Mouse (Mus musculus): ENCODE data around the gene Cd68.
"Not testable (repeated sequence)": the region's sequence is repeated elsewhere in the genome, so short reads cannot be mapped to it uniquely, and the experiment has no call there.

Gene Cd68

DNA sequence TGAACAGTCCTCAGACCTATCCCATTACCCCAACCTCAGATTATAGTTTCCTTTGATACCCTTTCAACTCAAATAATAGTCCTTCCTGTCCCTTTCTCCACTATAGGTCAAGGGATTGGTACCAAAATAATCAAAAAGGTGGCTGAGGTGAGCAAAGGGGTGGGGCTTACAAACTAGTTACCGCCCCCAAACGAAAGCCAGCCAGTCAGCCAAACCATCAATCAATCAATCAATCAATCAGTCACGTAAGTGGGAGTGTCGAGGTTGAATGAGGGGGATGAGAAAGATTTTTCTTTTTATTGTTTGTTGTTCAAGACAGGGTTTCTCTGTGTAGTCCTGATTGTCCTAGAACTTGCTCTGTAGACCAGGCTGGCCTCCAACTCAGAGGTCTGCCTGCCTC is 42.9 kb downstream of the Cd68 start:
- DNase-seq (ENCODE audit: low spot score): no peak

DNA sequence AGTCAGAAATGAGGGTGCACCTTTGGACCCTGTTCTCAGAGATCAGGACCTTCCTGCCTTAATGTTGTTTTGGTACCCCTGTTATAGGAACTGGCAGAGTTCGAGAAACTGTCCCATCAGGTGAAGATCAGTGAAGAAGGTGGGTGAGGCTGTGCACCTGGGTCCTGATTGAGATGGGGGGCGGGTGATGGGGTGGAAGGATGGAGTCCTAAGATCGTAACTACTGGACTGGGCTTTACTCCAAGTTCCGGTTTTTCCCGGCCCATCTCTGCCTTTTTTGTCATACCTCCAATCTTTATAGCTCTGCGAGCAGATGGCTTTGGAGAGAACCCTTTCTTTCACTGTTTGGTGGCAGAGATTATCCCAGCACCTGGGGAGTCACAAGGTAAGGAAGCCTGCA is 43.5 kb downstream of the Cd68 start:
- no peak for DNase-seq (ENCODE audit: low spot score)

DNA sequence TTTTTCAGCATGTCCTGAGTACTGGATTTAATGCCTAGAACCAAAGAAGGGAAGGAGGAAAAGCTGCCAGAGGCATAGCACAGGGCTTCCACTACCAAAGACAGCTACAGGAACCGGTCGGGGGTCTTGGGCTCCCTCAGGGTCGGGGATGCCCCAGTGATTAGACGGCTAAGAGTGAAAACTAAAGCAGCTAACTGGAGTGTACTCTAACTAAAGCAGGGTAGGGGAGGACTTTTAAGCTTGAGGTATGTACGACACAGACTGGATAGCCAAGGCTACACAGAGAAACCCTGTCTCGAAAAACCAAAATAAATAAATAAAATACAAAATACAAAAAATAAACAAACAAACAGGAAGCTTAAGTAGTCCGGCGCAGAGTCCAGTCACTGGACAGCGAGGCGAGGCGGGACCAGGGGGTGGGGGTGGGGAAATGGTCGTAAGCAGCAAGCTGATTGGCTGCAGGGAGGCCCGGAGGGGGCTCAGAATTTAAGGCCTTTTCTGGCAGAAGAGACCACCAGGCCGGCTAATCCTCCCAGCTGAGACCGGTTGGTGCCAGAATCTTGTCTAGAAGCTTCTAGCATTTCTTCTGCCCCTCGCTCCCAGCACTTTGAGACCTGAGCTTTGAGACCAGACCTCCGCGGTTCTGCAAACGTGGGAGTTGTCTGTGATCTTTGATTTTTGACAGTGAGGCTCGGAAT is 44.2 kb downstream of the Cd68 start, which contains the start of gene Sat2:
Gene Sat2, plus strand, starts transcription at position 454 of the 698 bp plus-strand sequence.
- DNase-seq (ENCODE audit: low spot score): no peak

GRCm38 (mm10) chr11:69620394-69621081 is 45.4 kb downstream of the Cd68 start:
- no peak for DNase-seq (ENCODE audit: low spot score)

DNA sequence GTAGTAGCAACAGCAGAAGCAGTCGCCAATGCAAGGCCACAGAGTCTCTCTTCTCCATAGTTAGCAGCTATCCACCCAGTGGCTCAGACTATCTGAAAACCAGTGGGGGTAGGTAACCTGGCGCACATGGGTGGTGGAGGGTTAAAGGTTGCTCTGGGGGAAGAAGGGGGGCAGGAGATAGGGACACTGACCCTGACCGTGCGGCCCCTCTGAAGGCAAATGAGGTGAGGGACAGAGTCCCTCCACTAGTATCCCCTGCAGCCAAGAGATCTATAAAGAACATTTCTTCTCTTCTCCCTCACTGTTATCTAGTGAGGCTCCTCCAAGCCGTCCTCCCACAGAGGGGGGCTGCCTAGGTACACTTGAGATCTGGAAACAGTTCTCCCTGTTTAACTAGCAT is 48.1 kb downstream of the Cd68 start, which contains the start of gene Shbg:
Gene Shbg, minus strand, starts transcription at position 101 of the 400 bp plus-strand sequence.
- DNase-seq (ENCODE audit: low spot score): no peak

DNA sequence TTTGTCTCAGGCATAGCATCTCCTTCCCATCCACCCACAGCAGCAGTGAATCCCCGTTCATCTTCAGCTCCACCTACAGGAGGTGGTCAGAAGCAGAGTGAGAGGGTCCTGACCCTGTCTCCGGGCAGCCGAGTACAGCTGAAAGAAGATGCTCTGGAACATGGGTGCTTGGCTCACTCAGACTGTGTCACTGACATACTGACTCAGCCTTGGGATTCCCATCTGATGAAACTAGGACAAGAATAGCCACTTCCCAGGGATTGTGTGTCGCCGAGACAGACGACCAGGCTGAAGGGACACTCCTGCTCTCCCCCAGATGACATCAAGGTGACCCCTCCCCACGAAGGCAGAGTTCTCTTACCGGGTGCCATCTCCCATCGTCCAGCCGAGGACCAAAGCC is 49.2 kb downstream of the Cd68 start:
- no peak for DNase-seq (ENCODE audit: low spot score)

DNA sequence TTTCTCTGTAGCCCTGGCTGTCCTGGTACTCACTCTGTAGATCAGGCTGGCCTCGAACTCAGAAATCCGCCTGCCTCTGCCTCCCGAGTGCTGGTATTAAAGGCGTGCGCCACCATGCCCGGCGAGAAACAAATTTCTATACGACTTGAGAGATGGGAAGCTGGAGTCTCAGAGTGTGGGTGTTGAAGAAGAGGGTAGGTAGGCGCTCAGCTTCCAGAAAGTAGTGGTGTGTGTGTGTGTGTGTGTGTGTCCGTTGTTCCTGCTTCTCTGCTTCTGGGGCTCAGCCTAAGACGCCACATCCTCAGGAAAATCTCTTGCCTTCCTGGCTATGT is 51.7 kb downstream of the Cd68 start:
- not testable (repeated sequence) for DNase-seq (ENCODE audit: low spot score)
